Mouse (Mus musculus) left cerebral cortex, postnatal 4 days (tissue): ENCODE data around the gene Ap5m1. TPM values are rescaled to one million over a fixed set of nuclear protein-coding genes. Genes with fewer than 3 reads are reported as not detected.

Experiments used
- DNase-seq: peaks from one replicate; pipeline ENCODE4 v3.0.0-alpha.2; 2022
- intact Hi-C: fragments of 180-260 bp; cut with DNase I; formaldehyde crosslinking; loops from one replicate; pipeline ENCODE4 v1.15.1; 2025
- total RNA-seq, 2 experiments: library from RNA; stranded (reverse); gene quantifications; 2 replicates each; pipeline ENCODE4 v1.2.3; 2021

Gene Ap5m1
- total RNA-seq, 2 experiments from 2014 or later: 16.0 to 18.5 TPM

DNA sequence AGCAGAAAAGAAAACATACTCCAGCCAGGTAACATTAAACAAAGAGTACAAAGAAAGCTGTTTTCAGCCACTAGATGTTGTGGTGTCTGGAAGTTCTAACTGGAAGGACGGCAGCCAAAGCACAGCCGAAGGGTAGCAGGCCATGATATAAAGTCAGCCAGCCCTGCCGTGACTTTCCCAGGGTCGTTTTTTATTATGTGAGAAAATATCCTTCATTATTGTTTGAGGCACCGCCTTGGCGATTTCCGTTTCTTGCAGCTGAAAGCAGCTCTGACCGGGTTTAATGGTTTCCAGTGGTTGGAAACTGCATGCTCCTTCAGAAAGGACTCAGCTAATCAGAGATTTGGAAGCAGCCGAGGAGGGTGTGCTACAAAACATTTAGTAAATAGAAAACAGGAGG, 55.8 kb downstream of the Ap5m1 start:
- DNase-seq: no peak
- intact Hi-C loops: no loop called here

DNA sequence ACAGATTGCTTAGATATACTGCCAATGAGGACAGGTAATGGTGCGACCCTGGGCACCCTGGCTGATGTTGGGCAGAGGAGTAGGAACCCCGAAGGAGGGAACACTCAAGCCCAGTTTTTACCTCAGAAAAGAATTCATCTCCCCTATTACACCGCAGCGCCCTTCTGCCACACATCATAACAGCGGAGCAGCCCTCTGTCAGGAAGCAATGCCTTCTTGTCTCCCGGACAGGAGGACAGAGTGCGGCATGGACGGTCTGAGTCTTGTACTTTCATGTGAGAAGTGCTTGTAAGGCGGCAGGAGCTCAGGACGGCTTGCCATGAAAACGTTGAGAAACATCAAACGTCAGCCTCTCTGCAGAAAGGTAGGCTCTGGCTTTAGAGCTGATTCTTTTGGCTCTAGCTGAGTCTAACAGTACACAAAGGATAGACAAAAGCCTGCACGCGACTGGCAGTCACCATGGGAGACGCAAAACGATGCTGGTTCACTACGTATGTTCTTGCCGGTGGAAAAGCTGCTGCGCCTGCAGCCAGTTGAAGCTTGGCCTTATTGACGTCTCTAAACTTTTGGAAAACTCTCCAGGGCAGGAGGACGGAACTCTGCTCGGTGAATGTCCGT, 61.4 kb downstream of the Ap5m1 start:
- intact Hi-C loops: no loop called here
- no peak for DNase-seq

DNA sequence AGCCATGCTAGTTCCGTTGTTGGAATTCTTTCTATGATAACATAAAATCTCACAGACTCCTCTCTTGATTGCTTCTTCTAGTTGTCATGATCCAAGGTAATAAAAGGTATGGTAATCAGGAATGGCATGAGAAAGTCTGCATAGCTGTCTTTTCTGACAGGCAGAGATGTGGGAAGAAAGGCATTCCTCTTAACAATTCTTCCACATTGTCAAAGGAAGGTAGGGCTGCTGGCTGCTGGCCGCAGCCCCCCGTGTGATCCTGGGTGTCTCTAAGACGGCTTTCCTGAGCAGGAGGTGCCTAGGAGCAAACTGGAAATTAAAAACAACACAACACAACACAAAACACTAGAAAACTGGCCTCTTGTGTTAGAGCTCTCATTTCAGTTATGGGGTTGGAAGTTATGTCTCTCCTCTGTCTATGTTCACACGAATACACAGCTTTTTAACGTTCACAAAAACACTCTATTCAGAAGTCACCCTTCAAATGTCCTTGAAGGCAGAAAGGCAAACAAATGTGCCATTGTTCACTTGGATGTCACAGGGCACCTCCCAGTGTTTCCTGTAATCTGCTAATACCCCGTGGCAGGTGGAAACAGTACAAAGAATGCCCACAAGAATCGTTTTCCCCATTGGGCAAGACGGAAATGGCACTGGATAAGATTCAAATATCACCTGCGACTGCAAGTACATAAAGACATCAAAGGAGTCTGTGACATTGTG, 62.8 kb downstream of the Ap5m1 start:
- no peak for DNase-seq
- intact Hi-C loops: no loop called here

DNA sequence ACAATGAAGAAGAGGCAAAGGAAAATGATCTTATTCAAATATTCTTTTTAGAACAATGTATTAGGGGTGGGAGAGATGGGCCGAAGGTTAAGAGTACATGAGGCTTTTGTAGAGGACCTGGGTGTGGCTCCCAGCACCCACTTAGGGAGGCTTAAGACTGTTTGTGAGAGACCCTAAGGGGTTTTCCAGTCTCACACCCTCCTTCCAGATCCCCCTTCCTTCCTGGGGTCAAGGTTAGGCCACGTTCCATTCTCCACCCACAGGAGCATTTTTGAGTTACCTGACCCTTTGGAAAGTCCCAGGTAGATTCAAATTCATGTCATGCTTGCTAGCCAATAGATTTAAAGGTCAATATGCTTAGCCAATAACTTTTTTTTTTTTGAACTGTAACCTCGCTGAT, 66.5 kb downstream of the Ap5m1 start:
- no peak for DNase-seq
- intact Hi-C loops: no loop called here

DNA sequence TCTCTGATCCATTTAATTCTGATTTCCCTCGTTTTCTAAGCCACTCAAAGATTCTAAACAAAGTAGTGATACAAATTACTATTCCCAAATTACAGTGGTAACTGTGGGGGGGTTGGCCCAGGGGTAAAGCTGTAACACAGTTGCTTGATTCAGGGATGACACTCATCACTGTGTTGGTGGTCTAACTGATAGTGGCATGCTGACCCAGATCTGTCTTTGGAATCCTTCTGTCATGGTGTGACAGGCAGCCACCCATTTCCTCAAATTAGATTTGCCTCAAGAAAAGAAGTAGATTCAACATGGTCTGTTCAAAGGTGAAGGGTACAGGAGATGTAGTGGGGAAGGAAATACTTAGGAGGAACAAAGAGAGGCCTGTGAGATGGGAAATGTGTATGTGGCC, 72.3 kb downstream of the Ap5m1 start:
- intact Hi-C loops: no loop called here
- DNase-seq: no peak

DNA sequence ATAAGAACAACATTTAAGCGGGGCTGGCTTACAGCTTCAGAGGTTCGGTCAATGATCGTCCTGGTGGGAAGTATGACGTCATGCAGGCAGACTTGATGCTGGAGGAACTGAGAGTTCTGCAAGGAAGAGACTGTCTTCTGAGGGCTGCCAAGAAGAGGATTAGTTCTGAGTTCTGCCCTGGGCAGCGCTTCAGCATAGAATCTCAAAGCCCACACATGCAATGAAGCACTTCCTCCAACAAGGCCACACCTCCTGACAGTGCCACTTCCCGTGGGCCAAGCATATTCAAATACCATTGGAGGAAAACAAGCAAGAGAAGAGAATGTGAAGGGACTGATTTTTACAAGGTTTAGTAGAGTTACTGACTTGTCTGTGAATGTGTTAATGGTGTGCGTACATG, 74.9 kb downstream of the Ap5m1 start:
- intact Hi-C loops: no loop called here
- no peak for DNase-seq

Other genes with a start within 250 kb of the Ap5m1 start
- 10 to 100 TPM; 81.1 to 88.8 TPM for gene Exoc5, start 556 bp downstream of the Ap5m1 start, total RNA-seq
- 10 to 100 TPM; 43.2 to 50.3 TPM for gene Naa30, start 106.1 kb downstream of the Ap5m1 start, total RNA-seq
- not detected for gene ccdc198, start 179.4 kb downstream of the Ap5m1 start, total RNA-seq